Mouse (Mus musculus): ENCODE measurements around the gene Acoxl. TPM values are rescaled to one million over a fixed set of nuclear protein-coding genes. Genes with fewer than 3 reads are reported as not detected.

Gene Acoxl
- total and polyA plus RNA-seq, 3 experiments: 0.05 TPM; not detected in 1

- peaks cover 41% of the 10 kb centered on the region for H3K4me1 ChIP-seq (ENCODE audit: insufficient read depth, low read depth, low read length)
- TF ChIP-seq TAL1 (conservative IDR thresholded peaks at IDR 0.05; ENCODE audit: low read depth, low read length): no peak
- TF ChIP-seq GATA1 (IDR thresholded peaks at IDR 0.05; ENCODE audit: borderline replicate concordance, low read length): no peak
- no peak for TF ChIP-seq POLR2AphosphoS5 (IDR thresholded peaks at IDR 0.05; ENCODE audit: insufficient replicate concordance, low read depth, low read length)
- no peak for TF ChIP-seq CTCF (IDR thresholded peaks at IDR 0.05; ENCODE audit: low read depth, low read length)
- no peak for TF ChIP-seq GATA2 (IDR thresholded peaks at IDR 0.05; ENCODE audit: borderline replicate concordance, low read depth, low read length)
- peaks cover 2% of the 10 kb centered on the region; the same call in 1 of the 2 replicates for H3K27me3 ChIP-seq (ENCODE audit: insufficient read depth, low read length)
- DNase-seq (ENCODE audit: low spot score) (no peak), ATAC-seq (ENCODE audit: extremely low read depth, insufficient number of reproducible peaks, low FRiP score, poor library complexity, severe bottlenecking) (no peak)
- no peak overlapping the region for H3K4me3 ChIP-seq (ENCODE audit: low read depth, low read length)
- H3K9me3 ChIP-seq (replicated peaks): no peaks in the 10 kb centered on the region
- H3K36me3 ChIP-seq (replicated peaks): no peaks in the 10 kb centered on the region
Observed at GRCm38 (mm10) chr2:128057872-128058271, 219.2 kb downstream of the Acoxl start.

DNA sequence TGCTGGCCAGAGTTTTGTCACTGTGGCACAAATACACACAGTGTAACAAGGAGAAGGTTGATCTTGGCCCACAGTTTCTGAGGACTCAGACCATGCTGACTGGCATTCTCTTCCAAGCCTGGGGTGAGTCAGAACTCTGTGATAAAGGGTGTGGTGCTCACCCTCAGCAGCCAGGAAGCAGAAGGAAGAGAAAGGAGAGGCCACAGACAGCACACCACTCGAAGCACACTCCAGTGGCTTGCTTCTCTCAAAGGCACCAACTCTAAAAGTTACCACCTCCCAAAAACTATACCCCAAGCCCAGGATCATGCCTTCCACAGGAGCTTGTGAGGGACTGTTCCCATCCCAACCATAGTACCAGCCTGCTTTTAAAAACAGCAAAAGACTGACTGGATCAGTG, 220.0 kb downstream of the Acoxl start:
- H3K4me3 ChIP-seq (ENCODE audit: low read depth, low read length): no peak overlapping the region
- H3K27me3 ChIP-seq (ENCODE audit: insufficient read depth, low read length): peaks cover 2% of the 10 kb centered on the region; the same call in 1 of the 2 replicates
- ATAC-seq (ENCODE audit: extremely low read depth, insufficient number of reproducible peaks, low FRiP score, poor library complexity, severe bottlenecking) (no peak), DNase-seq (ENCODE audit: low spot score) (no peak)
- no peaks in the 10 kb centered on the region for H3K36me3 ChIP-seq (replicated peaks)
- TF ChIP-seq TAL1 (conservative IDR thresholded peaks at IDR 0.05; ENCODE audit: low read depth, low read length) (no peak), GATA1 (IDR thresholded peaks at IDR 0.05; ENCODE audit: borderline replicate concordance, low read length) (no peak), GATA2 (IDR thresholded peaks at IDR 0.05; ENCODE audit: borderline replicate concordance, low read depth, low read length) (no peak), CTCF (IDR thresholded peaks at IDR 0.05; ENCODE audit: low read depth, low read length) (no peak), POLR2AphosphoS5 (IDR thresholded peaks at IDR 0.05; ENCODE audit: insufficient replicate concordance, low read depth, low read length) (no peak)
- H3K9me3 ChIP-seq (replicated peaks): no peaks in the 10 kb centered on the region
- peaks cover 47% of the 10 kb centered on the region for H3K4me1 ChIP-seq (ENCODE audit: insufficient read depth, low read depth, low read length)

- TF ChIP-seq GATA1 (IDR thresholded peaks at IDR 0.05; ENCODE audit: borderline replicate concordance, low read length) (no peak), CTCF (IDR thresholded peaks at IDR 0.05; ENCODE audit: low read depth, low read length) (no peak), POLR2AphosphoS5 (IDR thresholded peaks at IDR 0.05; ENCODE audit: insufficient replicate concordance, low read depth, low read length) (no peak), GATA2 (IDR thresholded peaks at IDR 0.05; ENCODE audit: borderline replicate concordance, low read depth, low read length) (no peak), TAL1 (conservative IDR thresholded peaks at IDR 0.05; ENCODE audit: low read depth, low read length) (no peak)
- Histone ChIP-seq H3K4me1 (ENCODE audit: insufficient read depth, low read depth, low read length) (peaks cover 56% of the 10 kb centered on the region), H3K4me3 (ENCODE audit: low read depth, low read length) (no peak overlapping the region), H3K9me3 (replicated peaks) (no peaks in the 10 kb centered on the region), H3K27me3 (ENCODE audit: insufficient read depth, low read length) (peaks cover 6% of the 10 kb centered on the region; the same call in 1 of the 2 replicates), H3K36me3 (replicated peaks) (no peaks in the 10 kb centered on the region)
- no peak for ATAC-seq (ENCODE audit: extremely low read depth, insufficient number of reproducible peaks, low FRiP score, poor library complexity, severe bottlenecking)
- no peak for DNase-seq (ENCODE audit: low spot score)
Observed at GRCm38 (mm10) chr2:128060213-128060612, 221.5 kb downstream of the Acoxl start.

- no peak overlapping the region for H3K4me3 ChIP-seq (ENCODE audit: low read depth, low read length)
Observed at GRCm38 (mm10) chr2:128060680-128061287, 222.1 kb downstream of the Acoxl start.

DNA sequence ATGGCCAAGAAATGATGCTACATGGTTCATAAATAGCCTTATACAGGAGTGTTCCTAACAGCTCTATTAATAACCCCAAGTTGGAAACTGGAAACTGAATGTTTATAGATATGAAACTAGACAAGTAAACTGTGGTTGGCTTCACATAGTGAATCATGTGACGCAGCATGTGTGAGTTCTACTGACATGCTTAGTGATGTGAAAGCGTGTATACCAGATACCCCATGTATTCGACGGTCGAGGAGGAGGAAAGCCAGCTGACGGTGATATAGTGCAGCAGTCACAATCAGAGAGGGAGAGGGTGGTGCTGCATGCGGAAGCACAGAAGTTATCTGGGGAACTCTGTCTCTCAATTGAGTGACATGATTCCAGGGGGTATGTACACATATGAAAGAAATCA, 222.8 kb downstream of the Acoxl start:
- DNase-seq (ENCODE audit: low spot score): no peak
- no peak overlapping the region for H3K4me3 ChIP-seq (ENCODE audit: low read depth, low read length)
- peaks cover 4% of the 10 kb centered on the region; the same call in 1 of the 2 replicates for H3K27me3 ChIP-seq (ENCODE audit: insufficient read depth, low read length)
- ATAC-seq (ENCODE audit: extremely low read depth, insufficient number of reproducible peaks, low FRiP score, poor library complexity, severe bottlenecking): no peak
- no peaks in the 10 kb centered on the region for H3K9me3 ChIP-seq (replicated peaks)
- H3K4me1 ChIP-seq (ENCODE audit: insufficient read depth, low read depth, low read length): peaks cover 64% of the 10 kb centered on the region
- TF ChIP-seq GATA2 (IDR thresholded peaks at IDR 0.05; ENCODE audit: borderline replicate concordance, low read depth, low read length) (no peak), CTCF (IDR thresholded peaks at IDR 0.05; ENCODE audit: low read depth, low read length) (no peak), TAL1 (conservative IDR thresholded peaks at IDR 0.05; ENCODE audit: low read depth, low read length) (no peak), GATA1 (IDR thresholded peaks at IDR 0.05; ENCODE audit: borderline replicate concordance, low read length) (no peak), POLR2AphosphoS5 (IDR thresholded peaks at IDR 0.05; ENCODE audit: insufficient replicate concordance, low read depth, low read length) (no peak)
- H3K36me3 ChIP-seq (replicated peaks): no peaks in the 10 kb centered on the region

More at GRCm38 (mm10) chr2:128060680-128061287, 222.1 kb downstream of the Acoxl start:
- DNase-seq (ENCODE audit: low spot score): peak; percentile 26
- no peaks in the 10 kb centered on the region for H3K36me3 ChIP-seq (replicated peaks)
- ATAC-seq (ENCODE audit: extremely low read depth, insufficient number of reproducible peaks, low FRiP score, poor library complexity, severe bottlenecking): peak; percentile 61
- H3K27me3 ChIP-seq (ENCODE audit: insufficient read depth, low read length): peaks cover 6% of the 10 kb centered on the region; the same call in 1 of the 2 replicates
- H3K9me3 ChIP-seq (replicated peaks): no peaks in the 10 kb centered on the region
- H3K4me1 ChIP-seq (ENCODE audit: insufficient read depth, low read depth, low read length): peaks cover 58% of the 10 kb centered on the region
- TF ChIP-seq GATA1 (IDR thresholded peaks at IDR 0.05; ENCODE audit: borderline replicate concordance, low read length) (no peak), TAL1 (conservative IDR thresholded peaks at IDR 0.05; ENCODE audit: low read depth, low read length) (no peak), GATA2 (IDR thresholded peaks at IDR 0.05; ENCODE audit: borderline replicate concordance, low read depth, low read length) (no peak)

DNA sequence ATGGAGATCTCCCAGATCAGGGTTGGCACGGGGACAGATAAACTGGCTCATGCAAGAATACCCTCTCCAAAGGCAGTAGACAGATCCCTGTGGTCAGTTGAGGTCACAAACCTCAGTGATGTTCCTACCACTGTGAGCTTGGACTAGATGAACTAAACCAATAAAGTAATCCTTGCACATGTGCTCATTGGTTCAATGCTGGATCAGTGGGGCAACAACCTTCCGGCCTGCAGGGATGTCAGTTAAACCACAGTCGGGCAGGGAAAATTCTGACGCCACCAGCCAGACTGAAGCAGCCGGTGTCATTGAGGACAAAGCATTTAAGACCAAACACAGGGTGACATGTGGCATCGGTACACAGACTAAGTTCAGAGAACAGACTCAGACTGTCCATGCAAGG, 224.1 kb downstream of the Acoxl start:
- Histone ChIP-seq H3K4me3 (ENCODE audit: low read depth, low read length) (no peak overlapping the region), H3K27me3 (ENCODE audit: insufficient read depth, low read length) (peaks cover 6% of the 10 kb centered on the region; the same call in 1 of the 2 replicates), H3K9me3 (replicated peaks) (no peaks in the 10 kb centered on the region), H3K36me3 (replicated peaks) (no peaks in the 10 kb centered on the region), H3K4me1 (ENCODE audit: insufficient read depth, low read depth, low read length) (peaks cover 73% of the 10 kb centered on the region)
- DNase-seq (ENCODE audit: low spot score) (no peak), ATAC-seq (ENCODE audit: extremely low read depth, insufficient number of reproducible peaks, low FRiP score, poor library complexity, severe bottlenecking) (no peak)
- no peak for TF ChIP-seq GATA2 (IDR thresholded peaks at IDR 0.05; ENCODE audit: borderline replicate concordance, low read depth, low read length)
- no peak for TF ChIP-seq CTCF (IDR thresholded peaks at IDR 0.05; ENCODE audit: low read depth, low read length)
- no peak for TF ChIP-seq POLR2AphosphoS5 (IDR thresholded peaks at IDR 0.05; ENCODE audit: insufficient replicate concordance, low read depth, low read length)
- no peak for TF ChIP-seq TAL1 (conservative IDR thresholded peaks at IDR 0.05; ENCODE audit: low read depth, low read length)
- TF ChIP-seq GATA1 (IDR thresholded peaks at IDR 0.05; ENCODE audit: borderline replicate concordance, low read length): no peak
